In genomic region chr1:86703965-86704326, GRCm38 (mm10) we compare ENCODE assay signal across 8 mouse cellular contexts. TPM values are rescaled to one million over a fixed set of nuclear protein-coding genes. Genes with fewer than 3 reads are reported as not detected.
DNase-seq lines count a peak whose midpoint lies in the region; ATAC-seq and TF ChIP-seq lines count a peak whose summit lies in the region.

No protein-coding gene starts in this region.

- no peaks in the 10 kb centered on the region for H3K36me3 ChIP-seq in hindbrain, postnatal 0 days (ENCODE audit: insufficient read depth, low read length)
- H3K36me3 ChIP-seq in midbrain, embryonic 13.5 days, result no peaks in the 10 kb centered on the region

- no peak for TF ChIP-seq CTCF in hindbrain, postnatal 0 days (IDR thresholded peaks at IDR 0.05; ENCODE audit: low read depth)

- H3K9ac ChIP-seq in hindbrain, postnatal 0 days (replicated peaks; ENCODE audit: low read length), result peak overlapping the region; percentile 95
- peak overlapping the region; percentile 92 for H3K9ac ChIP-seq in midbrain, embryonic 13.5 days (replicated peaks)

- H3K4me2 ChIP-seq in hindbrain, postnatal 0 days (ENCODE audit: low read depth, low read length), result peak overlapping the region; percentile 85
- H3K4me2 ChIP-seq in midbrain, embryonic 13.5 days (replicated peaks), result peak overlapping the region; percentile 68

- H3K27me3 ChIP-seq in hindbrain, postnatal 0 days (ENCODE audit: insufficient read depth, low read length), result no peaks in the 10 kb centered on the region
- no peaks in the 10 kb centered on the region for H3K27me3 ChIP-seq in midbrain, embryonic 13.5 days

- intact Hi-C loops in left cerebral cortex, postnatal 25 days (cut with DNase I), result no loop called here

- ATAC-seq in hindbrain, postnatal 0 days, result no peak
- ATAC-seq in midbrain, embryonic 13.5 days, result no peak

- under 1% methylated on average over 27 of the region's 27 CpGs for WGBS in hindbrain, postnatal 0 days
- under 1% methylated on average over 26 of the region's 27 CpGs for WGBS in midbrain, embryonic 13.5 days

- H3K4me3 ChIP-seq in hindbrain, postnatal 0 days (ENCODE audit: low read length), result peak overlapping the region; percentile 97
- peak overlapping the region; percentile 90 for H3K4me3 ChIP-seq in midbrain, embryonic 13.5 days (replicated peaks)

- H3K4me1 ChIP-seq in hindbrain, postnatal 0 days (ENCODE audit: insufficient read depth, low read length), result no peaks in the 10 kb centered on the region
- H3K4me1 ChIP-seq in midbrain, embryonic 13.5 days (replicated peaks), result peaks cover 25% of the 10 kb centered on the region

- DNase-seq in left cerebral cortex, adult 11 months (ENCODE audit: low spot score), result peak; percentile 13
- DNase-seq in left cerebral cortex, postnatal 25 days (ENCODE audit: low spot score in 2 of 2), result no peak
- peak; percentile 9 for DNase-seq in c-Kit-negative CD71-positive TER-119-positive erythroid progenitor cells, embryonic 14.5 days (ENCODE audit: low read depth, low spot score)
- DNase-seq in hindbrain, postnatal 0 days (ENCODE audit: low spot score), result no peak
- no peak for DNase-seq in thymus, postnatal 4 days
- DNase-seq in gastrocnemius, postnatal 25 days, result no peak
- no peak for DNase-seq in cerebellum, adult 11-12 months

- H3K27ac ChIP-seq in hindbrain, postnatal 0 days, result peak overlapping the region; percentile 92
- peak overlapping the region; percentile 90 for H3K27ac ChIP-seq in midbrain, embryonic 13.5 days

- no peaks in the 10 kb centered on the region for H3K9me3 ChIP-seq in hindbrain, postnatal 0 days (ENCODE audit: low read length)
- H3K9me3 ChIP-seq in midbrain, embryonic 13.5 days, result no peaks in the 10 kb centered on the region

RNA-seq across cellular contexts. Expression of gene Dis3l2, which starts 0.3 kb away (rescaled TPM):
- 10 to 100 TPM; 23.5 to 25.6 TPM for total RNA-seq in left cerebral cortex, postnatal 25 days (2021)
- 37.2 and 40.0 TPM in 2 replicates for total RNA-seq in hindbrain, postnatal 0 days (2014; rRNA removed)
- 29.6 and 33.2 TPM in 2 replicates for polyA plus RNA-seq in hindbrain, postnatal 0 days (2015; fragmentation: Nextera tagmentation; extraction: Ambion mirVana)
- polyA plus RNA-seq in midbrain, embryonic 13.5 days (2015; fragmentation: Nextera tagmentation; extraction: Ambion mirVana), result 43.2 and 45.5 TPM in 2 replicates
- total RNA-seq in gastrocnemius, postnatal 25 days (2021), result 1 to 10 TPM; 9.6 to 9.8 TPM

RNA-seq across cellular contexts. Expression of gene Nppc, which starts 33.6 kb away (rescaled TPM):
- total RNA-seq in left cerebral cortex, postnatal 25 days (2021), result 10 to 100 TPM; 11.2 to 14.1 TPM
- 13.5 and 14.6 TPM in 2 replicates for total RNA-seq in hindbrain, postnatal 0 days (2014; rRNA removed)
- 22.7 and 27.7 TPM in 2 replicates for polyA plus RNA-seq in hindbrain, postnatal 0 days (2015; fragmentation: Nextera tagmentation; extraction: Ambion mirVana)
- 1.8 and 2.3 TPM in 2 replicates for polyA plus RNA-seq in midbrain, embryonic 13.5 days (2015; fragmentation: Nextera tagmentation; extraction: Ambion mirVana)
- total RNA-seq in gastrocnemius, postnatal 25 days (2021), result 1 to 10 TPM in 1 of 2 experiments, under 1 TPM in 1; 0.96 to 1.1 TPM

Comparison
In these comparisons a context has a peak if more than half of its experiments do, and no peak if none do; other contexts are left out.
1. DNase-seq: peak in left cerebral cortex, adult 11 months (single experiment) and c-Kit-negative CD71-positive TER-119-positive erythroid progenitor cells, embryonic 14.5 days (single experiment); none in left cerebral cortex, postnatal 25 days (0 of 2), hindbrain, postnatal 0 days (single experiment), thymus, postnatal 4 days (single experiment), gastrocnemius, postnatal 25 days (single experiment) and cerebellum, adult 11-12 months (single experiment).